Mouse (Mus musculus) heart, postnatal 0 days (tissue): ENCODE data around the gene Npas3.

Experiments used
- CTCF ChIP-seq: IDR thresholded peaks from 2 replicates; pipeline ENCODE4 v1.5.1; 2016; ENCODE audit warnings: antibody characterized with exemption, control low read depth, low read depth
- EP300 ChIP-seq: IDR thresholded peaks from 2 replicates; pipeline ENCODE4 v1.6.1; 2016; ENCODE audit warnings: antibody characterized with exemption, low read depth

DNA sequence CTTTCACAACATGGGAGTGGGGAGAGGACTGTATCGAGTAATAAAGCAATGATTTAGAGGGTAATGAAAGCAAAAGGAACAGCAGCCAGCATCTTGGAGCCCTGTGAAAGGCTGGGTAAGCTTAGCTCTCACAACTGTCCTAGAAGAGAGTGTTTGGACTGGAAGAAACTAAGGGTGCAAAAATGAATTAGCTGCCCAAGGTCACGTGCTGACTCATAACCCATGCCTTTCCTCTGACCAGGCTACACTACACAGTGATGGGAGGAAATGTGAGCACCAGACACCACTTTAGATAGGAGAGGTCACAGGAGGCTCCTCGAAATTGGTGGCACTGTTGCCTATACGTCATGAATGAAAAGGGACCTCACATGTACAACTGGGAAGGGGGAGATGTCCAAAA lies 757.1 kb downstream of the Npas3 start:
- no peak for TF ChIP-seq CTCF
- TF ChIP-seq EP300: no peak
